Mouse (Mus musculus): ENCODE data around the gene Mid1ip1. TPM values are rescaled to one million over a fixed set of nuclear protein-coding genes. Genes with fewer than 3 reads are reported as not detected.

Mid1ip1 gene
- 63.9 and 71.8 TPM in 2 replicates for polyA plus RNA-seq (2016; fragmentation: Nextera tagmentation; extraction: Ambion mirVana)

- H3K36me3 ChIP-seq: no peaks in the 10 kb centered on the region
- H3K27me3 ChIP-seq: no peaks in the 10 kb centered on the region
- no peaks in the 10 kb centered on the region for H3K9me3 ChIP-seq (replicated peaks)
- H3K4me1 ChIP-seq: no peaks in the 10 kb centered on the region
- peak within 1 kb of the TSS; percentile 18 for H3K4me3 ChIP-seq
- ATAC-seq (ENCODE audit: low FRiP score): peak; percentile 61
- H3K9ac ChIP-seq: no peak within 1 kb of the TSS
- WGBS: 21% methylated on average over 12 of the region's 12 CpGs
- H3K27ac ChIP-seq: peak within 1 kb of the TSS; percentile 62
- peak within 1 kb of the TSS; percentile 40 for H3K4me2 ChIP-seq (replicated peaks)
These were observed at the start of gene Mid1ip1 for GRCm38 (mm10) chrX:10714696-10715140. Gene Mid1ip1, plus strand, starts transcription at chrX:10715013.

GRCm38 (mm10) chrX:10694455-10695180, 20.2 kb upstream of the Mid1ip1 start:
- H3K36me3 ChIP-seq: no peaks in the 10 kb centered on the region
- H3K4me1 ChIP-seq: no peaks in the 10 kb centered on the region
- H3K4me2 ChIP-seq (replicated peaks): no peak overlapping the region
- no peak overlapping the region for H3K9ac ChIP-seq
- no peak for ATAC-seq (ENCODE audit: low FRiP score)
- no peaks in the 10 kb centered on the region for H3K27me3 ChIP-seq
- no peak overlapping the region for H3K4me3 ChIP-seq
- no peaks in the 10 kb centered on the region for H3K9me3 ChIP-seq (replicated peaks)
- 89% methylated on average over 5 of the region's 5 CpGs for WGBS
- no peak overlapping the region for H3K27ac ChIP-seq

GRCm38 (mm10) chrX:10706728-10707127, 8.1 kb upstream of the Mid1ip1 start:
- Histone ChIP-seq H3K9ac (no peak overlapping the region), H3K27me3 (no peaks in the 10 kb centered on the region), H3K27ac (no peak overlapping the region), H3K4me2 (replicated peaks) (no peak overlapping the region), H3K36me3 (no peaks in the 10 kb centered on the region), H3K9me3 (replicated peaks) (no peaks in the 10 kb centered on the region), H3K4me1 (no peaks in the 10 kb centered on the region), H3K4me3 (no peak overlapping the region)
- ATAC-seq (ENCODE audit: low FRiP score): no peak
- whole genome bisulfite sequencing: 92% methylated on average over 3 of the region's 3 CpGs

- Histone ChIP-seq H3K27ac (peak overlapping the region; percentile 55; the same call in 1 of the 2 replicates), H3K9ac (no peak overlapping the region), H3K4me3 (peak overlapping the region; percentile 18; the same call in 1 of the 2 replicates)
These were observed 775 bp upstream of the Mid1ip1 start for GRCm38 (mm10) chrX:10713839-10714637.

GRCm38 (mm10) chrX:10716917-10717763, 2.3 kb downstream of the Mid1ip1 start:
- H3K4me3 ChIP-seq: peak overlapping the region; percentile 48
- 18% methylated on average over 50 of the region's 50 CpGs for WGBS
- H3K27ac ChIP-seq: peak overlapping the region; percentile 74
- no peaks in the 10 kb centered on the region for H3K36me3 ChIP-seq
- H3K9ac ChIP-seq: peak overlapping the region; percentile 66
- peak; percentile 90 for ATAC-seq (ENCODE audit: low FRiP score)
- no peaks in the 10 kb centered on the region for H3K4me1 ChIP-seq
- H3K4me2 ChIP-seq (replicated peaks): peak overlapping the region; percentile 59
- H3K9me3 ChIP-seq (replicated peaks): no peaks in the 10 kb centered on the region
- H3K27me3 ChIP-seq: no peaks in the 10 kb centered on the region

More at GRCm38 (mm10) chrX:10713839-10714637, 775 bp upstream of the Mid1ip1 start:
- Histone ChIP-seq H3K36me3 (no peaks in the 10 kb centered on the region), H3K4me1 (no peaks in the 10 kb centered on the region), H3K27me3 (no peaks in the 10 kb centered on the region), H3K9me3 (replicated peaks) (no peaks in the 10 kb centered on the region), H3K4me2 (replicated peaks) (peak overlapping the region; percentile 40)
- 46% methylated on average over 11 of the region's 11 CpGs for WGBS
- ATAC-seq (ENCODE audit: low FRiP score): no peak

GRCm38 (mm10) chrX:10718021-10718837, 3.4 kb downstream of the Mid1ip1 start:
- Histone ChIP-seq H3K9ac (peak overlapping the region; percentile 66), H3K4me1 (no peaks in the 10 kb centered on the region), H3K36me3 (no peaks in the 10 kb centered on the region), H3K9me3 (replicated peaks) (no peaks in the 10 kb centered on the region), H3K27ac (peak overlapping the region; percentile 74), H3K4me3 (peak overlapping the region; percentile 48), H3K27me3 (no peaks in the 10 kb centered on the region), H3K4me2 (replicated peaks) (peak overlapping the region; percentile 59)
- WGBS: 19% methylated on average over 61 of the region's 61 CpGs
- 0 out of 2 replicates have a peak, but pooled peaks have one; percentile 7 for ATAC-seq (ENCODE audit: low FRiP score)

GRCm38 (mm10) chrX:10718838-10719539, 4.2 kb downstream of the Mid1ip1 start:
- H3K9ac ChIP-seq: peak overlapping the region; percentile 66
- no peaks in the 10 kb centered on the region for H3K36me3 ChIP-seq
- peak overlapping the region; percentile 74 for H3K27ac ChIP-seq
- no peaks in the 10 kb centered on the region for H3K4me1 ChIP-seq
- H3K9me3 ChIP-seq (replicated peaks): no peaks in the 10 kb centered on the region
- H3K27me3 ChIP-seq: no peaks in the 10 kb centered on the region
- 16% methylated on average over 22 of the region's 22 CpGs for WGBS
- ATAC-seq (ENCODE audit: low FRiP score): peak; percentile 69
- peak overlapping the region; percentile 59 for H3K4me2 ChIP-seq (replicated peaks)
- peak overlapping the region; percentile 48 for H3K4me3 ChIP-seq

GRCm38 (mm10) chrX:10720391-10720790, 5.6 kb downstream of the Mid1ip1 start:
- Histone ChIP-seq H3K27ac (no peak overlapping the region), H3K4me2 (replicated peaks) (peak overlapping the region; percentile 59; the same call in 1 of the 2 replicates), H3K9ac (no peak overlapping the region), H3K4me3 (no peak overlapping the region), H3K27me3 (no peaks in the 10 kb centered on the region), H3K4me1 (no peaks in the 10 kb centered on the region), H3K36me3 (no peaks in the 10 kb centered on the region), H3K9me3 (replicated peaks) (no peaks in the 10 kb centered on the region)
- no peak for ATAC-seq (ENCODE audit: low FRiP score)
- 36% methylated on average over 6 of the region's 6 CpGs for WGBS

- Histone ChIP-seq H3K36me3 (no peaks in the 10 kb centered on the region), H3K9ac (no peak overlapping the region), H3K4me1 (no peaks in the 10 kb centered on the region), H3K9me3 (replicated peaks) (no peaks in the 10 kb centered on the region), H3K4me2 (replicated peaks) (no peak overlapping the region), H3K27ac (no peak overlapping the region), H3K27me3 (no peaks in the 10 kb centered on the region), H3K4me3 (no peak overlapping the region)
- no peak for ATAC-seq (ENCODE audit: low FRiP score)
- WGBS: 91% methylated on average over 1 of the region's 1 CpGs
These were observed 9.8 kb downstream of the Mid1ip1 start for GRCm38 (mm10) chrX:10724571-10724970.

- no peak overlapping the region for H3K9ac ChIP-seq
- no peaks in the 10 kb centered on the region for H3K27me3 ChIP-seq
- no peaks in the 10 kb centered on the region for H3K36me3 ChIP-seq
- no peak overlapping the region for H3K27ac ChIP-seq
- WGBS: 31% methylated on average over 4 of the region's 6 CpGs
- no peak overlapping the region for H3K4me3 ChIP-seq
- no peak for ATAC-seq (ENCODE audit: low FRiP score)
- H3K9me3 ChIP-seq (replicated peaks): no peaks in the 10 kb centered on the region
- no peak overlapping the region for H3K4me2 ChIP-seq (replicated peaks)
- no peaks in the 10 kb centered on the region for H3K4me1 ChIP-seq
These were observed 14.7 kb downstream of the Mid1ip1 start for GRCm38 (mm10) chrX:10729488-10729887.

- no peak overlapping the region for H3K27ac ChIP-seq
- H3K4me3 ChIP-seq: no peak overlapping the region
- H3K9ac ChIP-seq: no peak overlapping the region
- no peaks in the 10 kb centered on the region for H3K9me3 ChIP-seq (replicated peaks)
- no peaks in the 10 kb centered on the region for H3K4me1 ChIP-seq
- ATAC-seq (ENCODE audit: low FRiP score): no peak
- no peaks in the 10 kb centered on the region for H3K27me3 ChIP-seq
- H3K4me2 ChIP-seq (replicated peaks): no peak overlapping the region
- no peaks in the 10 kb centered on the region for H3K36me3 ChIP-seq
- 13% methylated on average over 1 of the region's 1 CpGs for WGBS
These were observed 19.6 kb downstream of the Mid1ip1 start for GRCm38 (mm10) chrX:10734453-10734852.
